Mouse (Mus musculus): ENCODE measurements at regions not wholly inside any gene's neighbourhood (a gene's known extent, or its start where the extent isn't known, plus 50 kb on each side); places are given as distances from the start of the nearest gene placed in this dataset.

- no peak for DNase-seq (ENCODE audit: low spot score)
Observed at GRCm38 (mm10) chr13:60237091-60237490, 59.9 kb upstream of the Gas1 start.

GRCm38 (mm10) chr13:60242447-60243109 lies 65.4 kb upstream of the Gas1 start:
- DNase-seq (ENCODE audit: low spot score) = no peak

- no peak for DNase-seq (ENCODE audit: low spot score)
Observed at GRCm38 (mm10) chr13:60243110-60243481, 65.9 kb upstream of the Gas1 start.

- DNase-seq (ENCODE audit: low spot score) = no peak
Observed at GRCm38 (mm10) chr13:60255162-60255561, 78.0 kb upstream of the Gas1 start.

GRCm38 (mm10) chr13:60255715-60256114 lies 78.5 kb upstream of the Gas1 start:
- no peak for DNase-seq (ENCODE audit: low spot score)

GRCm38 (mm10) chr13:60256997-60257396 lies 79.8 kb upstream of the Gas1 start:
- no peak for DNase-seq (ENCODE audit: low spot score)

GRCm38 (mm10) chr13:60257878-60258277 lies 80.7 kb upstream of the Gas1 start:
- no peak for DNase-seq (ENCODE audit: low spot score)

- DNase-seq (ENCODE audit: low spot score) = no peak
Observed at GRCm38 (mm10) chr13:60262449-60263028, 85.4 kb upstream of the Gas1 start.

- no peak for DNase-seq (ENCODE audit: low spot score)
Observed at GRCm38 (mm10) chr13:60264504-60264903, 87.3 kb upstream of the Gas1 start.

- DNase-seq (ENCODE audit: low spot score) = no peak
Observed at GRCm38 (mm10) chr13:60267557-60267956, 90.4 kb upstream of the Gas1 start.

- DNase-seq (ENCODE audit: low spot score) = no peak
Observed at GRCm38 (mm10) chr13:60268256-60268655, 91.1 kb upstream of the Gas1 start.

GRCm38 (mm10) chr13:60269406-60269841 lies 92.3 kb upstream of the Gas1 start:
- DNase-seq (ENCODE audit: low spot score) = no peak

- DNase-seq (ENCODE audit: low spot score) = no peak
Observed at GRCm38 (mm10) chr13:60270526-60270925, 93.4 kb upstream of the Gas1 start.

- no peak for DNase-seq (ENCODE audit: low spot score)
Observed at GRCm38 (mm10) chr13:60273331-60273730, 96.2 kb upstream of the Gas1 start.

GRCm38 (mm10) chr13:60282543-60283251 lies 105.5 kb upstream of the Gas1 start:
- DNase-seq (ENCODE audit: low spot score) = no peak

- DNase-seq (ENCODE audit: low spot score) = no peak
Observed at GRCm38 (mm10) chr13:60286525-60287224, 109.5 kb upstream of the Gas1 start.

GRCm38 (mm10) chr13:60289650-60290049 lies 112.5 kb upstream of the Gas1 start:
- no peak for DNase-seq (ENCODE audit: low spot score)

- no peak for DNase-seq (ENCODE audit: low spot score)
Observed at GRCm38 (mm10) chr13:60290820-60291219, 113.7 kb upstream of the Gas1 start.

- no peak for DNase-seq (ENCODE audit: low spot score)
Observed at GRCm38 (mm10) chr13:60291344-60291743, 114.2 kb upstream of the Gas1 start.

GRCm38 (mm10) chr13:60296201-60296895 lies 119.2 kb upstream of the Gas1 start:
- DNase-seq (ENCODE audit: low spot score) = no peak

- no peak for DNase-seq (ENCODE audit: low spot score)
Observed at GRCm38 (mm10) chr13:60296896-60297275, 119.7 kb upstream of the Gas1 start.

GRCm38 (mm10) chr13:60298575-60298974 lies 121.4 kb upstream of the Gas1 start:
- no peak for DNase-seq (ENCODE audit: low spot score)
